Mouse (Mus musculus) stomach, embryonic 15.5 days (tissue): ENCODE data around the gene Slc25a18. TPM values are rescaled to one million over a fixed set of nuclear protein-coding genes. Genes with fewer than 3 reads are reported as not detected.

Experiments
- ATAC-seq: fragments of 200-750 bp; cut with Nextera tagmentation; 2 replicates; pipeline ENCODE4 v1.8.0; 2017; ENCODE audit warnings: low read depth, moderate number of reproducible peaks, moderate TSS enrichment; ENCODE audit not compliant: insufficient read depth, low FRiP score
- H3K27ac ChIP-seq: fragments of 300-500 bp; sonication (generic); 2 replicates; pipeline ENCODE4 v1.5.1; 2015; ENCODE audit warnings: mild to moderate bottlenecking, inconsistent platforms
- H3K27me3 ChIP-seq: fragments of 300-500 bp; sonication (generic); replicated peaks from 2 replicates; pipeline ENCODE4 v1.6.1; 2015; ENCODE audit warnings: inconsistent platforms
- H3K36me3 ChIP-seq: fragments of 300-500 bp; sonication (generic); 2 replicates; pipeline ENCODE4 v1.6.1; 2015; ENCODE audit warnings: inconsistent platforms
- H3K4me1 ChIP-seq: fragments of 300-500 bp; sonication (generic); 2 replicates; pipeline ENCODE4 v1.6.1; 2015; ENCODE audit warnings: inconsistent platforms
- H3K4me2 ChIP-seq: fragments of 300-500 bp; sonication (generic); 2 replicates; pipeline ENCODE4 v1.6.1; 2015; ENCODE audit warnings: mild to moderate bottlenecking, inconsistent platforms
- H3K4me3 ChIP-seq: fragments of 300-500 bp; sonication (generic); replicated peaks from 2 replicates; pipeline ENCODE4 v1.5.1; 2015; ENCODE audit warnings: inconsistent platforms
- H3K9ac ChIP-seq: fragments of 300-500 bp; sonication (generic); 2 replicates; pipeline ENCODE4 v1.6.1; 2015; ENCODE audit warnings: inconsistent platforms
- H3K9me3 ChIP-seq: fragments of 300-500 bp; sonication (generic); 2 replicates; pipeline ENCODE4 v1.6.1; 2016; ENCODE audit warnings: inconsistent platforms
- WGBS: fragments of 180-500 bp; shearing (Covaris S2); methylation state at CpG from one replicate; pipeline ENCODE4 v1.1.7; 2015; 5-methylcytosine and 5-hydroxymethylcytosine counted together
- polyA plus RNA-seq: library from polyadenylated mRNA; unstranded; fragments of >200 nt; fragmentation: Nextera tagmentation; extraction: Ambion mirVana; gene quantifications from 2 replicates; pipeline ENCODE4 v1.2.1, GENCODE M21; 2015

Slc25a18 gene
- polyA plus RNA-seq, 1 experiment from 2014 or later: 0.09 TPM

DNA sequence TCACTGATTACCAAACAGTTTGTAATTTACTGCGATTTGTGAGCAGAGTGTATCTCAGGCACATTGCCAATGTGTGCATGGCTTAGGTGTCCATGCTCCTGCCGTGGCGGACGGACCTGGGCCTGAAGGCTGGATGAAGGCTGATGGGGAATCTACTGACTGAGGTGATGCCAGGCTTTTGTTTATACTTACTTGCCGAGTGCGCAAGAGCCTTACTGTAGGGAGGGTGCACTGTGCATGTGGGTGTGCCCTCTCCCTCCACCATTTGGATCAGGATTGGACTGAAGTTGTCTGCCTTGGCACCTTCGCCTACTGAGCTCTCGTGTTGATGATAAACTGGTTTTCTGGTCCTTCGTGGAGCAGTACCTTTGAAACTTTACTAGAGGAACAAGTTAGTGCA is 4.2 kb downstream of the Slc25a18 start:
- no peak overlapping the region for H3K27ac ChIP-seq
- H3K36me3 ChIP-seq: no peaks in the 10 kb centered on the region

DNA sequence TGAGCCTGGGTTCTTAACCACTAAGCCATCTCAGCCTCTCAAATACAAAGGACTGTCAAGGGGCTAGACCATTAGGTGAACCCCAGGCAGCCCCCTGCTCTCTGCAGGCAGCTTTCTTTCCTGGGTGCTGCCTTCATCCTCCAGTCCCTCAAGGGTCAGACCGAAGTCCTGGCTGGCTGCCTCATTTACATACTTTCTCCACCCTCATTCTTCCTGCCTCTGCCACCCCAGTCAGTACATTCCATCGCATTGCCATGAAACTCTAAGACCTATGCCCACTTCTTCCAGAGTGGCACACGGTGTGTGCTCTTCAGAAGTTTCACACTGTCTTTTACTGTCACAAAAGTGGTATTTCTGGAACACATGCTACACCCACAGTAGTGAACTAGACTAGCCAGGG is 4.8 kb downstream of the Slc25a18 start:
- Histone ChIP-seq H3K36me3 (no peaks in the 10 kb centered on the region), H3K4me1 (no peaks in the 10 kb centered on the region), H3K9me3 (no peaks in the 10 kb centered on the region), H3K9ac (no peak overlapping the region), H3K4me3 (no peak overlapping the region), H3K27me3 (no peaks in the 10 kb centered on the region), H3K27ac (no peak overlapping the region), H3K4me2 (no peak overlapping the region)
- no peak for ATAC-seq
- WGBS: 57% methylated on average over 3 of the region's 3 CpGs

More for the DNA sequence above, 4.2 kb downstream of the Slc25a18 start:
- 65% methylated on average over 9 of the region's 9 CpGs for WGBS
- no peaks in the 10 kb centered on the region for H3K9me3 ChIP-seq
- no peak overlapping the region for H3K4me2 ChIP-seq
- no peaks in the 10 kb centered on the region for H3K4me1 ChIP-seq
- no peak overlapping the region for H3K9ac ChIP-seq
- ATAC-seq: no peak
- H3K27me3 ChIP-seq: no peaks in the 10 kb centered on the region
- no peak overlapping the region for H3K4me3 ChIP-seq

DNA sequence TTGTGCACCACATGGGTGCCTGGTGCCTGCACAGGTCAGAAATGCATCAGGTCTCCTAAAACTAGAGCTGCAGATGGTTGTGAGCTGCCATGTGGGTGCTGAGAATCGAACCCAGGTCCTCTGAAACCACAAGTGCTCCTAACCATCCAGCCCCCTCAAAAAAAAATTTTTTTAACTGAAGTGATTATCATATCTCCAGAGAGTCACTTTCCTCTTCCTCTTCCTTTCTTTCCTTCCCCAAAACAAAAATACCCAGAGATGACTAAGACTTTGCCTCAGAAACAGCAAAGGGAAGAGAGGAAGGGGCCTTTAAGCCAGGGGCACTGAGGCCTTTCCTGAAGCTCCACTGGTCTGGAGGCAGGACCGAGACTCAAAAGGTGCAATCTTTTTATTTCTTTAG is 9.6 kb downstream of the Slc25a18 start:
- Histone ChIP-seq H3K9ac (no peak overlapping the region), H3K4me3 (no peak overlapping the region), H3K4me1 (no peaks in the 10 kb centered on the region), H3K27ac (no peak overlapping the region), H3K27me3 (no peaks in the 10 kb centered on the region), H3K9me3 (no peaks in the 10 kb centered on the region), H3K36me3 (no peaks in the 10 kb centered on the region), H3K4me2 (no peak overlapping the region)
- ATAC-seq: no peak
- 78% methylated on average over 2 of the region's 2 CpGs for WGBS

DNA sequence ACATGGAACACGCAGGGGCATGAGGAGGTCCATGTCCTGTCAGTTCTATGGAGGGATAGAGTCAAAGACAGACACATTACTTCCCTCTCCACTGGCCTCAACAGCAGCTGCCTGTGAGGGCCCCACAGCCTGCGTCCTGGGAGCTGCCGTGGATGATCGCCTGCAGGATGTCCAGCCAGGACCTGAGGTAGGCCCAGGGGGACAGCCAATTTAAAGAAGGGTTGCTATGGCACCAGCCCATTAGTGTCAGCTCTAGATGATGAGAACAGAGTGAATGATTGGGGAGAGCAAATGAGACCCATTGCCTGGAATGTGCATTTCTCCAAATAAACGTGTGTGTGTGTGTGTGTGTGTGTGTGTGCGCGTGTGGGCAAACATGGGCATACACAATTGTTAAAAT is 11.0 kb downstream of the Slc25a18 start:
- Histone ChIP-seq H3K4me2 (no peak overlapping the region), H3K9me3 (no peaks in the 10 kb centered on the region), H3K9ac (no peak overlapping the region), H3K27ac (no peak overlapping the region), H3K4me1 (no peaks in the 10 kb centered on the region), H3K27me3 (no peaks in the 10 kb centered on the region), H3K4me3 (no peak overlapping the region), H3K36me3 (no peaks in the 10 kb centered on the region)
- ATAC-seq: no peak
- 64% methylated on average over 7 of the region's 7 CpGs for WGBS

DNA sequence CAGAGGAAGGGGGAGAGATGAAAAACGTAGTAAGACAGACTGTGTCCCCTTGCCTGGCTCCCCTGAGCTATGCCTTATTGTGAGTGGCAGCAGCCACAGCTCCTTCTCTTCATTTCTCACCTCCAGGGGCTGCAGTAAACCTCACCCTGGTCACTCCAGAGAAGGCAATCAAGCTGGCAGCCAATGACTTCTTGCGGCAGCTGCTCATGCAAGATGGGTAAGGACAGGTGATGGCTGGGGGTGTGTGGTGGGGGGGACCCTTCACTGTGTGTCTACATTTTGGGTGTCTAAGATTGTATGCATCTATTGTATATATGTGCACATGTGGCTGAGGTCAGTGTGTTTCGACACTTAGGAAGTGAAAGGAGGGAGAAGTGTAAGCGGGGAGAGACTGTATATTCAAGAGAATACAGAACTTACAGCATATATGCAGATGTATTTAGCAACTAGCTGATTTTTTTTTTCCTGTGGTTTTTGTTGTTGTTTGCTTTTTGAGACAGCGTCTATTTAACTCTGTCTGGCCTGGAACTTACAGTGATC is 14.8 kb downstream of the Slc25a18 start:
- 75% methylated on average over 5 of the region's 5 CpGs for WGBS
- H3K9ac ChIP-seq: no peak overlapping the region
- H3K27me3 ChIP-seq: no peaks in the 10 kb centered on the region
- ATAC-seq: no peak
- no peak overlapping the region for H3K27ac ChIP-seq
- H3K4me1 ChIP-seq: no peaks in the 10 kb centered on the region
- no peak overlapping the region for H3K4me2 ChIP-seq
- no peaks in the 10 kb centered on the region for H3K9me3 ChIP-seq
- no peak overlapping the region for H3K4me3 ChIP-seq
- H3K36me3 ChIP-seq: peaks cover 5% of the 10 kb centered on the region; the same call in 1 of the 2 replicates

DNA sequence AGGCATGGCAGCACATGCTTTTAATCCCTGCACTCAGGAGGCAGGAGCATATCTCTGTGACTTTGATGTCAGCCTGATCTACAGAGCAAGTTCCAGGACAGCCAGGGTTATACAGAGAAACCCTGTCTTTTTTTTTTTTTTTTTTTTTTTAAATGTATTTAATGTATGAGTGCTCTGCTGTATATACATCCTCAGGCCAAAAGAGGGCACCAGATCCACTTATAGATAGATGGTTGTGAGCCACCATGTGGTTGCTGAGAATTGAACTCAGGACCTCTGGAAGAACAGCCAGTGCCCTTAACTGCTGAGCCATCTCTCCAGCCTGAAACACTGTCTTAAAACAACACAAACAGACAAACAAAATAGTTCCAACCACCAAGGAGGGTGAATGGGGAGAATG is 15.5 kb downstream of the Slc25a18 start:
- no peak overlapping the region for H3K4me2 ChIP-seq
- no peak for ATAC-seq
- no peaks in the 10 kb centered on the region for H3K9me3 ChIP-seq
- H3K27ac ChIP-seq: no peak overlapping the region
- H3K4me1 ChIP-seq: no peaks in the 10 kb centered on the region
- no peaks in the 10 kb centered on the region for H3K27me3 ChIP-seq
- no peak overlapping the region for H3K4me3 ChIP-seq
- H3K36me3 ChIP-seq: peaks cover 12% of the 10 kb centered on the region; the same call in 1 of the 2 replicates
- no peak overlapping the region for H3K9ac ChIP-seq

DNA sequence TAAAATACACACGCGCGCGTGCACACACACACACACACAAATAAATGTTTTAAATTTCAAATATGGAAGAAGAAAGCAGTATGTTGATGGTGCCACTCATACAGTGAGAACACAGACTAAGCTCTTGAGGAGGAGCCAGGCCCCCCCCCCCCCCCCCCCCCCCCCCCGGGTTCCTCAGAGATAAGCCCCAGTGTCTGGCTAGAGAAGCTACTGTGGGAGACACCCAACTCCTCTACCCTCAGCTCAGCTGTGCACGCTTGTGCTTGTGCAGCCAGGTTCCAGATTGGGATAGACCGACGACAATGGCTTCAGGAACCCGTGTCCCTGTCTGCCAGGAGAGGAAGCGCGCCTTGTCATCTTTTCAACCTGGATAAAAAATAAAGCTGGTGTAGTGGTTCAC is 16.8 kb downstream of the Slc25a18 start:
- peak; percentile 37; the same call in 1 of the 2 replicates for ATAC-seq
- Histone ChIP-seq H3K4me1 (no peaks in the 10 kb centered on the region), H3K4me3 (no peak overlapping the region), H3K27me3 (no peaks in the 10 kb centered on the region), H3K27ac (no peak overlapping the region), H3K36me3 (peaks cover 21% of the 10 kb centered on the region), H3K9ac (no peak overlapping the region), H3K9me3 (no peaks in the 10 kb centered on the region), H3K4me2 (no peak overlapping the region)
- whole genome bisulfite sequencing: 85% methylated on average over 11 of the region's 11 CpGs

DNA sequence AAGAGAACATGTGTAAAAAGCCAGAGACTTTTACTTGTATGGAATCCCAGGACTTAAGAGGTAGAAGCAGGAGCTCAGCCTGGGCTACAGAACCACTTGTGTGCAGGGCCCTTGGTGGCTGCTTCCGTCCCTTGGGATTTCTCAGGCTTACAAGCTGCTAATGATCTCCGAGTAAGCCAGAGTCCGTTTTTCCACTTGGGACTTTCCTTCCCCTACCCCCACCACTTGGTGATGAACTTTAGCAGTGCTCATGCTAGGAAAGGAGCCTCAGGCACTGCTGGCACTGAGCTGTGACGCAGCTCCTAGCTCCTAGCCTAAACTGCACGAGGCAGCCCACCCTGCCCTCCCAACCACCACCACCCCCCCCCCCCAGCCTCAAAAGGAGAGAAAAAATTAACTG is 17.3 kb downstream of the Slc25a18 start:
- no peaks in the 10 kb centered on the region for H3K27me3 ChIP-seq
- no peak for ATAC-seq
- no peak overlapping the region for H3K27ac ChIP-seq
- peaks cover 25% of the 10 kb centered on the region for H3K36me3 ChIP-seq
- no peak overlapping the region for H3K9ac ChIP-seq
- no peak overlapping the region for H3K4me2 ChIP-seq
- no peaks in the 10 kb centered on the region for H3K9me3 ChIP-seq
- H3K4me1 ChIP-seq: no peaks in the 10 kb centered on the region
- WGBS: 77% methylated on average over 5 of the region's 5 CpGs
- no peak overlapping the region for H3K4me3 ChIP-seq

DNA sequence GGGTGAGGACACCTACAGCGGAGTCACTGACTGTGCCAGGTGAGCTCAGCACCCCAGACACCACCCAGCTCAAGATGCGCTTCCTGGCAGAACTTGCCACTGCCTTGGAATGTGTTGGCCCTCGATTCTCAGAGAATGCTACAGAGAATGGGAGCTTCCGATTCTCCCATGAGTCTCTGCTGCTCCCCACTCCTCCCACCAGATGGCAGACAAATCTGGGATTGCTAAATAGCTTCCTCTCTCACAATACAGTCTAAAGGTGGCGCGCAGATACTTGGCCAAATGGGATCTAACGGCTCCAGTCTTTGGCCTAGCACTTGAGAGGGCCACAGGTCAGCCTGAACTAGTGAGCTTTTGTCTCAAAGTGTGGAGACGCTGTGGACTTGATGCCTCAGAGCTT is 19.6 kb downstream of the Slc25a18 start:
- Histone ChIP-seq H3K9me3 (no peaks in the 10 kb centered on the region), H3K36me3 (peaks cover 45% of the 10 kb centered on the region), H3K9ac (no peak overlapping the region), H3K4me1 (no peaks in the 10 kb centered on the region), H3K4me3 (no peak overlapping the region), H3K27ac (no peak overlapping the region), H3K4me2 (no peak overlapping the region), H3K27me3 (no peaks in the 10 kb centered on the region)
- ATAC-seq: no peak
- WGBS: 84% methylated on average over 8 of the region's 8 CpGs

DNA sequence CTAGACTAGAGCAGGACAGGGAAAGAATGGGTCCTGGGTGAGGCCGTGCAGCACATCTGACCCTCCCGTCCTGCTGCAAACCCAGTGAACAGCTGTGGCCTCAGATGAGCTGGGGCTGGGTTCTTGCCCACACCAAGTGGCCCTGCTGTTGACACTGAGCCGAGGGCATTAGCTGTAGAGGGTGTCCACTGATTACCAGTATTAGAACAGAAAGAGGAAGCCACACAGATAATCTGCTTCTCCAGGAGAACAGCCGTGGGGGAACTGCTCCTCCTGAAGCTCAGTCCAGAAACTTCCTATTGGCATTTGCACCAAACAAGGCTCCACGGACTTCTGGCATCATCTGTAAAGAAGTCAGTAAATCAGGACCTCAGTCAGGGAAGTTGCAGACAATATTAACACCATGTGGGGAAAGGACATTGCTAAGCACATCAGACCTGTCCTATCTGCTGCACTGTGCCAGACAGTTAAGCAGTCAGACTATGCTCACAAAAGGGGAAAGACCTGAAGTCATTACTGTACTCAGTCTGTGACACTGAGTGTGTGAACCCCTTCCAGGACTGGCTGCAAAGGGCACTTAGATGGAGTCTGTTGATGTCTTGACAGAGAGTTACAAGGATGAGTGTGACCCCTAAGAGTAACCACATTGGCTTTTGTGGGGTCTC is 22.2 kb downstream of the Slc25a18 start:
- WGBS: 77% methylated on average over 5 of the region's 5 CpGs

DNA sequence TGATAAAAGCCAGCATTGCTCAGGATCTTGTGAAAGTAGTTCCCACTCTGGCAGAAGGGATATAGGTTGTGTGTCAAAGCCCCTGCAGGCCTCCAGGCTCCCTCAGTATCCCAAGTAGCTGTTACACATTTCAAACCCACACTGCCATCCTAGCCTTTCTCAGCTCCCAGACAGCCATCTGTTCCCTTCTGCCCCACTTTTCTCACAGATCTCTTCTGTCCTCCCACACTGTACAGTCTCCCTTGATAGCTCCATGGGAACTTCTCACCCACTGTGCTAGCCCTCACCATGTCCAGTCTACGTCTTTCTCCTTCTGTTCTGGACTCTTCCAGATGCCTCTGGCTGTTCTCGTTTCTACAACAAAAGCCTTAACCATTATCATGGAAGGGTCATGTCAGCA is 22.7 kb downstream of the Slc25a18 start:
- Histone ChIP-seq H3K9me3 (no peaks in the 10 kb centered on the region), H3K4me2 (no peak overlapping the region), H3K27me3 (no peaks in the 10 kb centered on the region), H3K4me3 (no peak overlapping the region), H3K4me1 (no peaks in the 10 kb centered on the region), H3K36me3 (peaks cover 57% of the 10 kb centered on the region), H3K27ac (no peak overlapping the region), H3K9ac (no peak overlapping the region)
- WGBS: 88% methylated on average over 2 of the region's 2 CpGs
- no peak for ATAC-seq

More for the DNA sequence above, 22.2 kb downstream of the Slc25a18 start:
- Histone ChIP-seq H3K27ac (no peak overlapping the region), H3K27me3 (no peaks in the 10 kb centered on the region), H3K36me3 (peaks cover 57% of the 10 kb centered on the region), H3K4me2 (no peak overlapping the region), H3K4me3 (no peak overlapping the region), H3K4me1 (no peaks in the 10 kb centered on the region), H3K9ac (no peak overlapping the region), H3K9me3 (no peaks in the 10 kb centered on the region)
- no peak for ATAC-seq

DNA sequence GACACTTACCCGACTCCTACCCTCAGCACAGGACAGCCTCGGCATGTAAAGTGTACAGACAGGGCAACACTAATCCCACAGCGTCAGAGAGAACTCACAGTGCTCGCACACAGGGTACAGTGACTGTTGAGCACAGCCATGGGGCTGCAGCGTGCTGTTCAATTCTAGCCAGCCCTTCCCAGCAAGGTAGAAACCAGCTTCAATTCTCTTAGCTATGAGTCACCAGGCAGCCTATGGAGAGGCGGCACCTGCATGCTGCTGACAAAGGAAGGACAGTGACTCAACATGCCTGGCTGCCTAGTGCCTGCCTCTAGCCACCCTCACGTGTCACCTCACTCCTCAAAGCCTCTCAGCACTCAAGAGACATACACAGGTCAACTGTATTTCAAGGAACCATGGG is 24.6 kb downstream of the Slc25a18 start:
- H3K4me2 ChIP-seq: no peak overlapping the region
- H3K27ac ChIP-seq: peak overlapping the region; percentile 77
- WGBS: 84% methylated on average over 7 of the region's 7 CpGs
- peaks cover 62% of the 10 kb centered on the region for H3K36me3 ChIP-seq
- peak; percentile 72 for ATAC-seq
- no peak overlapping the region for H3K9ac ChIP-seq
- H3K4me3 ChIP-seq: no peak overlapping the region
- no peaks in the 10 kb centered on the region for H3K4me1 ChIP-seq
- no peaks in the 10 kb centered on the region for H3K9me3 ChIP-seq
- no peaks in the 10 kb centered on the region for H3K27me3 ChIP-seq

DNA sequence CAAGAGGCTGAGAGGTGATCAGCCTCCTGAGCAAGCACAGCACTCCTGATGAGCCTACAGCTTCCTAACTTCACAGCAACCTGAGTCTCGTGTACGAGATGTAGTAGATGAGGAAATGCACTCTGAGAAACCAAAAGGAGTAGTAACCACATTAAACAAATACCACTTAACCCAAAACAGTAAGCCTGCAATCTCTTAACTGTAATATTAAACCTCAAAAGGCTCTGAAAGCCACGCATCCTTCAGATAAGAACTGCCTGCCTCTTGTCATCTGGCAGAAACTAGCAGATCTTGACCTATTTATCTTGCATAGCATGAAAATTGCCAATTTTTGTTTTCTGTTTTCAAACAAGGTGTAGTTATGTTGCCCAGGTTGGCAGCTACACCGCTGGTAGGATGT is 25.5 kb downstream of the Slc25a18 start:
- Histone ChIP-seq H3K36me3 (peaks cover 62% of the 10 kb centered on the region), H3K27ac (no peak overlapping the region), H3K9me3 (no peaks in the 10 kb centered on the region), H3K4me3 (no peak overlapping the region), H3K4me1 (no peaks in the 10 kb centered on the region), H3K27me3 (no peaks in the 10 kb centered on the region), H3K9ac (no peak overlapping the region), H3K4me2 (no peak overlapping the region)
- no peak for ATAC-seq
- WGBS: 86% methylated on average over 4 of the region's 4 CpGs
